Mouse (Mus musculus) ovary, adult 18-20 months (tissue): ENCODE results near the gene Gm3448.
"Not testable (repeated sequence)": the region's sequence is repeated elsewhere in the genome, so short reads cannot be mapped to it uniquely, and the experiment has no call there.

ENCODE experiments used
- DNase-seq: peaks from one replicate; pipeline ENCODE4 v3.0.0; 2022; ENCODE audit warnings: low spot score, mixed read lengths

Gene Gm3448

DNA sequence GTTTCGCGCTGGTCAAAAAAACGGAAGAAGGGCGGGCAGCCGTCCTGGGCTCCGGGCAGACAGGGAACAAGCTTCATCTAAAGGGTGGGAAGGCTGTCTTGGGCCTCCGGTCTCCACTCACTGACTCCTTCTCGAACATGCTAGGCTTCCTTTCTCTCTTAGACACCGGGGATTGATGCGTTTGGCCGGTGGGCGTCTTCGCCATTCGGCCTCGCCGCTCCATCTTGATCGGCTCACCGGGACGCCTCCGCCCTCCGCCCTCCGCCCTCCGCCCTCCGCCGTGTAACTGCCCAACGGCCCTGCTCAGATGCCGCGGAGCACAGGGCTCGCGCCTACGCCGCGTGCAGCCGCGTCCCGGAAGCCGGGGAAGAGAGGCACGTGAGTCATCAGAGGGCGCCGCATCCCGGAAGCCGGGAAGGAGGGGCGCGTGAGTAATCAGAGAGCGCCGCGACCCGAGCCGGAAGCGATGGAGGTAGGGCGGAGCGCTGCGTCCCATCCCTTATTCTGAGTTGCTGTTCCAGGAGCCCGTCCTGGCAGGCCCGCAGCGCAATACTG lies at the start of gene Gm3448, which contains the start of the genes Ermard and Tcte3:
TSS of gene Gm3448 (minus strand) at position 363 of the 555 bp plus-strand sequence.
TSS of gene Ermard (plus strand) at position 34 of the 555 bp plus-strand sequence.
TSS of gene Tcte3 (minus strand) at position 314 of the 555 bp plus-strand sequence.
- not testable (repeated sequence) for DNase-seq

DNA sequence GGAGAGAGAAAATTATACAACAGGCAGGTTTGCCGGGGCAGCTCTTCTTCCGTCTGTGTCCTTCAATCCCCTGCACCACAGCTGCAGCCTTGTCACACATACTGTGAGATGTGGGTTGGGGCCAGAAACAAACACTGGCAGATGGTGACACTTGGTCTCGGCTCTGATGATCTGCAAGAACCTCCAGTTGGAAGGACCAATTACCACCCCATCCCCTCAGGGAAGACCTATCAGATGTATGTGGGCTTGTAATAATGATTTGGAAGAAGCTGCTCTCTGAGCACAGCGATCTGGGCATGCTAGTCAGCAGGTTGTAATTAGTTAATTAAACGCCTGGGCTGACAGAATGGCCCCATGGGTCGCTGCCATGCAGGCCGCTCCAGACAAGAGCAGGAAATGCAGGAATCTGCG lies 47.3 kb upstream of the Gm3448 start:
- no peak for DNase-seq

DNA sequence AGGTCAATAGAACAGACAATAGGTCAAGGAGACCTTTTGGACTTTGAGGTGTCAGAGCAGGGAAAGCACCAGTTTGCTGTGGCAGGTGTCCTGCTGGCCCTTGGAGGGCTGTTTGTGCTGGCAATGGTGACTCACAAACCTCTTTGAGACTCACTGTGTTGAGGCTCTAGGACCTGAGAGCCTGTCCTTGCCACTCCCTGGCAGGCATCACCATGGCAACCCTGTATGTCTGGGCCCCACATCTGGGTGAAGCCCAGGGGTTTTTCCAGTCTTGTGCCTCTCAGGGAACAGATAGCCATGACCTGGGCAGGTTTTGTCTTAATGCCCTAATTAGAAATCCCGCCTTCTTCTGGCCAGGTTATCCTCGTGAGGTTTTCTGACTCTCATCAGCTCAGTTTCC lies 46.8 kb upstream of the Gm3448 start:
- no peak for DNase-seq

DNA sequence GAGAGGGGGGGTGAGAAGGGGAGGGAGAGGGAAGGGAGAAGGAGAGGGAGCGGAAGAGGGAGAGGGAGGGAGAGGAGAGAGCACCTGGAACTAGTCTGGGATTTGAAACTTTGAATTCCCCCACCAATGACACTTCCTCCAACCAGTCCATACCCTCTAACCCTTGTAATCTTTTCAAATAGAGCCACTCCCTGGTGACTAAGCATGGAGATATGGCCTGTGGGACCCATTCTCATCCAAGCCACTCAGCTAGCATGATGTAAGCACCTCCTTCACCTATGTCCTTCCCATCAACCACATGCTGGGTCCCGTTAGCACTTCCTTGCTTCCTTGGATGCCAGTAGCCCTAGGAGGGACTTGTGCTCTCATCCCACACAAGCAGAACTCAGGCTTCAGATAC lies 43.7 kb upstream of the Gm3448 start:
- no peak for DNase-seq

- DNase-seq, result no peak
These were observed 43.0 kb upstream of the Gm3448 start for GRCm38 (mm10) chr17:15084226-15084848.

DNA sequence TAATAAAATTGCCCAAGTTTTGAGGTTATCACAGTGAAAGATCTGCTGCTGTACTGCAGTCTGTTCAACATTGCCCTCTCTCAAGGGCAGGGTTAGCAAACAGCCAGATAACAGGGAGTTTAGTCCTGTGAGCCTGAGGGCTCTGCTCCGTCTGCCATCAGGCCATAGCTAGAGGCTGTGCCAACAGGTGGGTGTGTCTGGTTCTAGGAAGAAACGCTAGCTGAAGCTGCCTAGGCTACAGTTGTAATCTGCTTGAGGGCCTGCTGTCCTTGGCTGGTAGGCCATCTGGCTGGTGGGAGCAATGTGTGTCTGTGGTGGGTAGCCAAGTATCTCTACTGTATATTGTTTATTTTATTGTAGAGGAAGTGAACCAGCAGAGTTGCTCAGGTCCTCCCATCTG lies 36.2 kb upstream of the Gm3448 start:
- DNase-seq, result peak; percentile 53

- DNase-seq, result no peak
These were observed 33.7 kb upstream of the Gm3448 start for GRCm38 (mm10) chr17:15075033-15075432.

DNA sequence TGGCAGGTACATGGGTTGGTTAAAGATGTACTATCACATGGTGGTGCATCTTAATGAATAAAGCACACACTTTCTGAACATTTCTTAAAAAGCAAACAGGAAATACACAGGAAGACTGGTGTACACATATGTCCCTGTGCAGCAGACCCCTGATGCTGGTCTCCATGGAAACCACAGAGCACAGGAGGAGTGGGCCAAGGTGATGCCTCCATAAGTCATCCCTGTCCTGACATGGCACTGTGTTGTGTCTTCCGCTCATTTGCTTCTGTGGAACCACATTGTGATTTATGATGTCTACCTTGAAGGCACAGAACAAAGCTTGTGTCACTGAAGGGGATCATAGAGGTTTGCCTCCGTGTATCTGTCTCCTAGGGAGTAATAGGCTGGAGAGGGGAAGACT lies 30.9 kb upstream of the Gm3448 start:
- DNase-seq, result no peak

GRCm38 (mm10) chr17:15069124-15069523 lies 27.8 kb upstream of the Gm3448 start:
- DNase-seq, result no peak

GRCm38 (mm10) chr17:15068040-15068792 lies 26.9 kb upstream of the Gm3448 start:
- DNase-seq, result no peak

DNA sequence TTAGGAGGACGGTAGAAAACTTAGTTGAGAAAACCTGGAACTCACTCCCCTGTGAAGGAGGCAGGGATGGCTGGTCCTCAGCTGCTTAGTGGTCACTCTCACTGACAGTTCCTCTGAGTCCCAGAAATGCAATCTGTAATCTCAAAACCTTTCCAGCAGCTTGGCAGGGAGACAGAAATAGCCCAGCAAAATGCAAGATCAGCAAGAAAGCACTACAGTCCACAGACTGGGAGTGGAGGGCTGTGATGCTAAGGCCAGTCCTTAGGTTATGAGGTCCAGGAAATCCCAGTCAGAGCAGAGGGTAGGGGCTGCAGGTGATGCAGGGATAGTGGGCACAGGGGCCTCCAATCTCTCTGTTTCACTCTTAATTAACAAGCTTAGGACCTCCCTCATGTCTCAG lies 25.6 kb upstream of the Gm3448 start:
- no peak for DNase-seq

DNA sequence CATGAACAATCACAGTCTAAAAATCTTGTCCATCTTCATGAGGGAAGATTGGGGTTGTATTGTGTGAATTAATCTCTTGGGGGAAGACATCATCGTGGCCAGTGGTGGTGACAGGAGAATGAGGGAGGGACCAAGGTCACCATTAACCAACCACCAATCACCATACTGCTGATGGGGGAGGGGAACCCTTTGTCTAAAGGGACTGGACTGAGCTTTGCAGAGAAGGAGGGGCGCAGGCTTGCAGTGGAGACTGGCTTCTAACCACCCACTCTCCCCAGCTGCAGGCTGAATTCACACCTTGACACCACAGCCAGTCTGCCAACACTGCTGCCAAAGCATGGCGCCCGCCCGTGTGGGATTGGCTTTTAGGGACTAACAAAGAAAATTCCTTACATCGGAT lies 24.7 kb upstream of the Gm3448 start:
- no peak for DNase-seq

GRCm38 (mm10) chr17:15065391-15066024 lies 24.2 kb upstream of the Gm3448 start:
- DNase-seq, result peak; percentile 24

DNA sequence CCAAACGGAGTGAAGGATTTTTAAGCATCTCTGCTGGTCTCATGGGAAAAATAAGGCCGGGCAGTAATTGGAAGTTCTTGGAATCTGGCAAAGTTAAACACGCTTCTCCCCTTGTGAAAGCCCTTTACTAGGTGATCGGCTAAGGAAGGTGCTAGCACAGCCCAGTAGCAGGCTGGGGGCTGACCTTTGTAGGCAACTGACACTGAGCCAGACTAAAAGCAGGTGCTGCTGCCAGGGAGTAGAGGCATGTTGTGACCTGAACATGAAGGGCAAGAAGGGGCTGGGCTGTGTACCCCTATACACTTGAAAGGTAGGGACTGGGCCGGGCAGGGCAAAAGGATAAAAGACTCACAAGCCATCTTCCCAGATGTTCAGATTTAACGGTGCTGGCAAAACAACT lies 19.0 kb upstream of the Gm3448 start:
- no peak for DNase-seq

- no peak for DNase-seq
These were observed 18.3 kb upstream of the Gm3448 start for GRCm38 (mm10) chr17:15059646-15060045.

GRCm38 (mm10) chr17:15058161-15058591 lies 16.8 kb upstream of the Gm3448 start:
- DNase-seq, result no peak

- no peak for DNase-seq
These were observed 14.6 kb upstream of the Gm3448 start for GRCm38 (mm10) chr17:15055925-15056324.

DNA sequence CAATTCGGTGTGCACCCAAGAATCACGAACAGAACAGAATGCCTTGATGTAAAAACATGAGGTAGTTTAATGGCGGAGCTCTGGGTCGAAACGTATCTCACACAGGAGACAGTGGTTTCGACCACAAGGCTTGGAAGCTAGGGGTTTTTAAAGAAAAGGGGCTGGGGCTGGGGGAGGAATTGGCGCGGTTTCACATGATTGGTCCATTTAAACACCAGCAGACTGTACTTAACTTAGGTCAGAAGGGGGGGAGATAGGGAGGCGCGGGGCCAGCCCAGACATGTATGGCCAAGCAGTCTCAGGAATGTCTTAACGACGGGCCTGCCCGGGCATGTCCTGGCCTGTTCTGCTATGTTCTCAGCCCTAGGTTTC lies 12.5 kb upstream of the Gm3448 start:
- DNase-seq, result not testable (repeated sequence)

DNA sequence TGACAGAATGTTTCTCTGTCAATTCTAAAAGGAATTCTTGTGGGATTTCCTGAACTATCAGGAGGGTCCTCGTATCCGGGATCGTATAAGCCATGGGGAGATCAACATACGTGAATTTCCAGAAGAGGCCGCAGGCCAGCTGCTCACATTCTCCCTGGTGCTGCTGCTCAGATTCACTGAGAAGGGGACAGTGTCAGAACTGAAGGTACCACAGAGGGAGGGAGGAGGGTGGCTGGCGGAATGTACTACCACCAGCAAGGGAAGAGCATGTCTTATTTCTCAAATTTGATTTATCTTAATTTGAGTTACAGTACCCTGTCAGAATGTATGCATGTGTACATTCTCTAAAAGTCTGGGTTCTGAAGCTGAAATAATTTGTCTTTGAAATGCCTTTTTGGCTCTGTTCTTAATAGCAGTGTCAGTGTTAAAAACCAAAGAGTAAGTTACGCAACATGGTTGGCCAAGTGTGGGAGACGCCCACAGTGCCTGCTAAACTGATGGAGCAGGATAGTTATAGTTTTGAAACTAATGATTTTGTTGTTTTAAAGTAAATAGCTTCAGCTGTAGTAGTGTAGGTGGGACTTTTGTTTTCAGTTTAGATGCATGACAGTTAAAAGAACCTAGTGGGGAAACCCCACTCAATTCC lies 12.0 kb upstream of the Gm3448 start:
- DNase-seq, result not testable (repeated sequence)

DNA sequence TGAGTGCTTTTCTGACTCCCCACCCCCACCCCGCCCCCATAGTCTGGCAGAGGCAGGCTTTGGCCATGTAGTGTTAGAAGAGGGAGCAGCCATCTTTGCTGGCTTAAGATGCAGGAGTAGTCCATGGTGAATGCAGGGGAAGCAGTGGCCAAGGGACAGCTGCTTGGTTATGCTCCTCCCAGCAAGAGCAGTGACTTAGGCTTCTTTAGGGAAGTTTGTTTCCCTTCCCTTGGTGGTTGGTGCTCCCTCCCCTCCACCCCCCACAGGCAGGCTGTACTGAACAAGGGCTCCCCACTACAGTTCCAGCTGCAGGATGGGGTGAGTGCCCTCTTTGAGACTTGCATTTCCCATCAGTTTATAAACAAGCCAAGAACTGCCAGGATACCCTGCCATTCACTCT lies 11.4 kb upstream of the Gm3448 start:
- DNase-seq, result not testable (repeated sequence)

DNA sequence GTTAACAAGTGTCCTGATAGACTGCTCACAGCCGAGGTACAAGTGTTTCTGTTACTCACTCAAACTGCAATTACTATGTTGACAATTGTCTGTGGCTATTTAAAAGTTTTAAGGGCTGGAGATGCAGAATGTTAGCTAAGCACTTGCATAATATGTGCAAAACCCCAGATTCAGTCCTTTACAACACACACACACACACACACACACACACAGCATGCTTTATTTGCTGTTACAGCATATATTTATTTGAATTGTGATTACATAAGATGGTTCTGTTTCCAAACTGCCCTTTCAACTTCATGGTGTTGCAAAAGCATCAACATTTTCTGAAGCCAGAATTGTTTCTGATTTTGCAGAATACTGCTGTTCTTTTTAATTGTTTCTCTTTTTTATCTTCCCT lies 9.0 kb upstream of the Gm3448 start:
- DNase-seq, result not testable (repeated sequence)

- not testable (repeated sequence) for DNase-seq
These were observed 882 bp downstream of the Gm3448 start for GRCm38 (mm10) chr17:15040455-15040854.
